ENCODE assay signal across 8 mouse cellular contexts in the genomic region with DNA sequence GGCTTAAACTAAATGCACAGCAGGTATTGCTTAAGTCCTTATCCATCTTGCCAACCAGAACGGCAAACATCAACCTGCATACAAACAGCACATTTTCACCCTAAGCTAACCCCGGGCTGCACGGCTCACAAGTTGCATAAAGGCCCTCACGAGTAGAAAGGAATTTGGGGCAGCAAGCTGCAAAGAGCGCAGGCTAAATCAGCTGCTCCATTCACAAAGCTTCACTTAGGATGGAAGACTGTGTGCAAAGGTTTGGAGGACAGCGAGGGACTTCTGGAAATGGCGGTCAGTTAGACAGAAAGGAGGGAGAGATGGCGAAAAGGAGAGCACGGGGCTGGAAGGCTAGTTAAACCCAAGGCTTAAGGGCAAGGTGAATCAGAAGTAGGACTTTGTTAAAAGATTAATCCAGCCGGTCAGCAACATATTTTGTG. TPM values are rescaled to one million over a fixed set of nuclear protein-coding genes. Genes with fewer than 3 reads are reported as not detected.
DNase-seq lines count a peak whose midpoint lies in the region; ATAC-seq and TF ChIP-seq lines count a peak whose summit lies in the region.

No protein-coding gene starts in this region.

- no peak for ATAC-seq in embryonic facial prominence, embryonic 11.5 days (replicated peaks; ENCODE audit: insufficient number of reproducible peaks, low FRiP score, low TSS enrichment, low read depth)
- ATAC-seq in intestine, postnatal 0 days: no peak
- ATAC-seq in lung, embryonic 14.5 days (ENCODE audit: insufficient read depth): no peak
- no peak for ATAC-seq in megakaryocyte progenitor cell, adult 5-6 weeks (replicated peaks; ENCODE audit: poor library complexity)

- no peaks in the 10 kb centered on the region for H3K27me3 ChIP-seq in embryonic facial prominence, embryonic 11.5 days (ENCODE audit: control insufficient read depth, insufficient read depth, low read length)
- H3K27me3 ChIP-seq in intestine, postnatal 0 days (replicated peaks; ENCODE audit: control insufficient read depth, insufficient read depth, low read length): no peaks in the 10 kb centered on the region
- no peaks in the 10 kb centered on the region for H3K27me3 ChIP-seq in lung, embryonic 14.5 days (ENCODE audit: insufficient read depth, low read length)

- no peaks in the 10 kb centered on the region for H3K9me3 ChIP-seq in embryonic facial prominence, embryonic 11.5 days (replicated peaks; ENCODE audit: control insufficient read depth, low read length)
- H3K9me3 ChIP-seq in intestine, postnatal 0 days (ENCODE audit: control insufficient read depth): no peaks in the 10 kb centered on the region
- no peaks in the 10 kb centered on the region for H3K9me3 ChIP-seq in lung, embryonic 14.5 days (ENCODE audit: low read depth, low read length)

- no peaks in the 10 kb centered on the region for H3K36me3 ChIP-seq in embryonic facial prominence, embryonic 11.5 days (replicated peaks; ENCODE audit: control insufficient read depth, insufficient read depth, low read depth, low read length)
- no peaks in the 10 kb centered on the region for H3K36me3 ChIP-seq in intestine, postnatal 0 days (ENCODE audit: control insufficient read depth, insufficient read depth)
- H3K36me3 ChIP-seq in lung, embryonic 14.5 days (ENCODE audit: insufficient read depth): no peaks in the 10 kb centered on the region

- H3K27ac ChIP-seq in embryonic facial prominence, embryonic 11.5 days (replicated peaks; ENCODE audit: low read depth, low read length): 0 out of 2 replicates have a peak overlapping the region, but pooled peaks have one; percentile 17
- no peak overlapping the region for H3K27ac ChIP-seq in intestine, postnatal 0 days (ENCODE audit: low read depth, low read length)
- peak overlapping the region; percentile 73; the same call in 1 of the 2 replicates for H3K27ac ChIP-seq in lung, embryonic 14.5 days (ENCODE audit: low read depth)

- no peak for TF ChIP-seq CTCF in brain, embryonic 14.5 days (IDR thresholded peaks at IDR 0.05; ENCODE audit: borderline replicate concordance, extremely low read depth, insufficient read depth, insufficient read length)
- TF ChIP-seq CTCF in intestine, postnatal 0 days (IDR thresholded peaks at IDR 0.05; ENCODE audit: low read depth): no peak
- no peak for TF ChIP-seq CTCF in lung, embryonic 14.5 days (IDR thresholded peaks at IDR 0.05; ENCODE audit: low read depth)

- no peak for TF ChIP-seq POLR2A in brain, embryonic 14.5 days (IDR thresholded peaks at IDR 0.05; ENCODE audit: borderline replicate concordance, extremely low read depth, insufficient read depth, insufficient read length, poor library complexity, severe bottlenecking)

- no peak overlapping the region for H3K9ac ChIP-seq in embryonic facial prominence, embryonic 11.5 days (replicated peaks; ENCODE audit: low read length)
- no peak overlapping the region for H3K9ac ChIP-seq in intestine, postnatal 0 days (ENCODE audit: low read depth, low read length)
- peak overlapping the region; percentile 30; the same call in 1 of the 2 replicates for H3K9ac ChIP-seq in lung, embryonic 14.5 days

- WGBS in embryonic facial prominence, embryonic 11.5 days: 40% methylated on average over 10 of the region's 10 CpGs
- 63% methylated on average over 10 of the region's 10 CpGs for WGBS in intestine, postnatal 0 days
- WGBS in lung, embryonic 14.5 days: 31% methylated on average over 10 of the region's 10 CpGs

- H3K4me1 ChIP-seq in embryonic facial prominence, embryonic 11.5 days (ENCODE audit: control insufficient read depth, insufficient read depth, low read length): no peaks in the 10 kb centered on the region; the same call in 1 of the 2 replicates
- no peaks in the 10 kb centered on the region for H3K4me1 ChIP-seq in intestine, postnatal 0 days (replicated peaks; ENCODE audit: control insufficient read depth, insufficient read depth, low read length)
- H3K4me1 ChIP-seq in lung, embryonic 14.5 days (ENCODE audit: insufficient read depth): peaks cover 11% of the 10 kb centered on the region; the same call in 1 of the 2 replicates

- no peak overlapping the region for H3K4me3 ChIP-seq in embryonic facial prominence, embryonic 11.5 days (ENCODE audit: low read depth, low read length)
- H3K4me3 ChIP-seq in intestine, postnatal 0 days (ENCODE audit: low read depth, low read length): no peak overlapping the region
- no peak overlapping the region; the same call in 1 of the 2 replicates for H3K4me3 ChIP-seq in lung, embryonic 14.5 days (ENCODE audit: low read depth, low read length)

- 0 out of 2 replicates have a peak overlapping the region, but pooled peaks have one; percentile 3 for H3K4me2 ChIP-seq in embryonic facial prominence, embryonic 11.5 days (ENCODE audit: low read depth, low read length)
- 0 out of 2 replicates have a peak overlapping the region, but pooled peaks have one; percentile 39 for H3K4me2 ChIP-seq in intestine, postnatal 0 days (replicated peaks; ENCODE audit: low read depth)
- H3K4me2 ChIP-seq in lung, embryonic 14.5 days: peak overlapping the region; percentile 88

- peak; percentile 66 for DNase-seq in brain, embryonic 14.5 days (ENCODE audit: low read depth)
- DNase-seq in embryonic facial prominence, embryonic 11.5 days (ENCODE audit: low spot score): no peak
- peak; percentile 49 for DNase-seq in lung, embryonic 14.5 days
- peak; percentile 32 for DNase-seq in yolk sac, embryonic 10.5 days (ENCODE audit: low spot score)
- no peak for DNase-seq in right cerebral cortex, adult 2 months (ENCODE audit: low spot score in 2 of 2)
- DNase-seq in spleen, adult 12 weeks (ENCODE audit: low spot score): no peak

RNA-seq across cellular contexts. Expression of a gene that starts 1.8 kb away (rescaled TPM):
- polyA plus RNA-seq in brain, embryonic 14.5 days (2012; rRNA removed): 3.8 and 5.1 TPM in 2 replicates
- polyA plus RNA-seq in embryonic facial prominence, embryonic 11.5 days (2014; fragmentation: Nextera tagmentation; extraction: Ambion mirVana): 4.5 and 5.6 TPM in 2 replicates
- 2.2 and 2.3 TPM in 2 replicates for polyA plus RNA-seq in intestine, postnatal 0 days (2015; fragmentation: Nextera tagmentation; extraction: Ambion mirVana)
- polyA plus RNA-seq in lung, embryonic 14.5 days (2014; fragmentation: Nextera tagmentation; extraction: Ambion mirVana): 8.4 and 15.0 TPM in 2 replicates
- total RNA-seq in megakaryocyte progenitor cell, adult 5-6 weeks (2015): 0.30 and 1.3 TPM in 2 replicates
- not detected in 2 replicates for total RNA-seq in megakaryocyte progenitor cell, adult 5-6 weeks (2017)

Comparison
In these comparisons a context has a peak if more than half of its experiments do, and no peak if none do; other contexts are left out.
1. DNase-seq: peak in brain, embryonic 14.5 days (single experiment), lung, embryonic 14.5 days (single experiment) and yolk sac, embryonic 10.5 days (single experiment); none in embryonic facial prominence, embryonic 11.5 days (single experiment), right cerebral cortex, adult 2 months (0 of 2) and spleen, adult 12 weeks (single experiment).
2. H3K4me2 ChIP-seq: peak in every context shown above with its lines; median percentile 88 in lung, embryonic 14.5 days; 39 in intestine, postnatal 0 days; 3 in embryonic facial prominence, embryonic 11.5 days.